Mouse (Mus musculus) hindbrain, embryonic 14.5 days (tissue): Measurements from ENCODE around the gene Ppp4r1. TPM values are rescaled to one million over a fixed set of nuclear protein-coding genes. Genes with fewer than 3 reads are reported as not detected.

Experiments
- ATAC-seq: fragments of 200-750 bp; cut with Nextera tagmentation; 2 replicates; pipeline ENCODE4 v1.8.0; 2017; ENCODE audit warnings: moderate number of reproducible peaks, mild to moderate bottlenecking, moderate TSS enrichment, moderate library complexity; ENCODE audit not compliant: low FRiP score
- DNase-seq: peaks from one replicate; pipeline ENCODE4 v3.0.0-alpha.2; 2015; ENCODE audit warnings: low spot score
- H3K27ac ChIP-seq: fragments of 300-500 bp; sonication (generic); 2 replicates; pipeline ENCODE4 v1.5.1; 2014; ENCODE audit warnings: mild to moderate bottlenecking, moderate library complexity
- H3K27me3 ChIP-seq: fragments of 300-500 bp; sonication (generic); 2 replicates; pipeline ENCODE4 v1.6.1; 2014; ENCODE audit warnings: mild to moderate bottlenecking, low read length, mixed read lengths; ENCODE audit not compliant: control insufficient read depth, insufficient read depth
- H3K36me3 ChIP-seq: fragments of 300-500 bp; sonication (generic); replicated peaks from 2 replicates; pipeline ENCODE4 v1.6.1; 2014; ENCODE audit not compliant: control insufficient read depth, insufficient read depth
- H3K4me1 ChIP-seq: fragments of 300-500 bp; sonication (generic); replicated peaks from 2 replicates; pipeline ENCODE4 v1.6.1; 2014; ENCODE audit warnings: antibody characterized with exemption, low read length, mixed read lengths; ENCODE audit not compliant: control insufficient read depth, insufficient read depth
- H3K4me2 ChIP-seq: fragments of 300-500 bp; sonication (generic); replicated peaks from 2 replicates; pipeline ENCODE4 v1.6.1; 2014; ENCODE audit warnings: mild to moderate bottlenecking, moderate library complexity
- H3K4me3 ChIP-seq: fragments of 300-500 bp; sonication (generic); replicated peaks from 2 replicates; pipeline ENCODE4 v1.5.1; 2014; ENCODE audit warnings: mild to moderate bottlenecking, low read length
- H3K9ac ChIP-seq: fragments of 300-500 bp; sonication (generic); 2 replicates; pipeline ENCODE4 v1.6.1; 2014
- H3K9me3 ChIP-seq: fragments of 300-500 bp; sonication (generic); 2 replicates; pipeline ENCODE4 v1.6.1; 2016; ENCODE audit warnings: low read length; ENCODE audit not compliant: control insufficient read depth
- WGBS: fragments of 180-500 bp; shearing (Covaris S2); extraction: QIAGEN DNeasy Blood & Tissue Kit; methylation state at CpG from one replicate; pipeline ENCODE4 v1.1.7; 2014; 5-methylcytosine and 5-hydroxymethylcytosine counted together
- polyA plus RNA-seq: library from polyadenylated mRNA; unstranded; fragments of >200 nt; fragmentation: Nextera tagmentation; extraction: Ambion mirVana; gene quantifications from 2 replicates; pipeline ENCODE4 v1.2.1, GENCODE M21; 2014

Gene Ppp4r1
- polyA plus RNA-seq, 1 experiment from 2014 or later: 42.6 TPM

DNA sequence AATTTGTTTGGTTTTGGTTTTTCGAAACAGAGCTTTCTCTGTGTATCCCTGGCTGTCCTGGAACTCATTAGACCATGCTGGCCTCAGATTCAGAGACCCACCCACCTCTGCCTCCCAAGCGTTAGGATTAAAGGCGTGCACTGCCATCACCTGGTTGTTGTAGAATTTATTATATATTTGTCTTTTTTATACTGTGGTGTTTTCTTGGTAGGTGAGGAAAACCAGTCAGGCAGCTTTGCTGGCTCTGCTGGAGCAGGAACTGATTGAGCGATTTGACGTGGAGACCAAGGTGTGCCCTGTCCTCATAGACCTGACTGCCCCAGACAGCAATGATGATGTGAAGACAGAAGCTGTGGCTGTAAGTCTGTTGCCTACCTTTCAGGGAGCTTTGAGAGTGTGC lies 28.7 kb downstream of the Ppp4r1 start:
- Histone ChIP-seq H3K27me3 (no peaks in the 10 kb centered on the region), H3K9me3 (no peaks in the 10 kb centered on the region), H3K9ac (no peak overlapping the region), H3K4me3 (no peak overlapping the region), H3K36me3 (peaks cover 58% of the 10 kb centered on the region), H3K4me2 (no peak overlapping the region), H3K27ac (no peak overlapping the region), H3K4me1 (no peaks in the 10 kb centered on the region)
- ATAC-seq: no peak
- 95% methylated on average over 5 of the region's 5 CpGs for WGBS
- DNase-seq: no peak

DNA sequence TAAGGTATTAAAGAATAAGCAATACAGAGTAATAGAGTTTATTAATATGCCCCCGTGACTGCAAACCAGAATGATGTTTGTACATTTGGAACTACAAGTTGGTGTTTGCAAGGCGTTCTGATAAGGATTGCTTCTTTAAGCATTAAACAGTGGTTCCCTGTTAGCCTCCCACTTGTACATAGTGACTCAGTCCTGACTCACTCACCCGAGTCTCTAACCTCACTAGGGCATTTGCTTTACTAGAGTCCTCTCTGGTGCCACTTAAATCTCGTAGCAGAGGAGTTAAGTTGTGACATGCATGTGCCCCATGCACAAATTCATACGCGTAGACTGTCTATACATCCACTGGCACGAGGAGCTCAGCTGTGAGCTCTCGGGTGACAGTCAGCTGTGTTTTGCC lies 31.4 kb downstream of the Ppp4r1 start:
- Histone ChIP-seq H3K4me1 (no peaks in the 10 kb centered on the region), H3K9me3 (no peaks in the 10 kb centered on the region), H3K27me3 (no peaks in the 10 kb centered on the region), H3K27ac (no peak overlapping the region), H3K4me2 (no peak overlapping the region), H3K4me3 (no peak overlapping the region), H3K9ac (no peak overlapping the region), H3K36me3 (peaks cover 82% of the 10 kb centered on the region)
- 96% methylated on average over 8 of the region's 8 CpGs for WGBS
- DNase-seq: no peak
- no peak for ATAC-seq

DNA sequence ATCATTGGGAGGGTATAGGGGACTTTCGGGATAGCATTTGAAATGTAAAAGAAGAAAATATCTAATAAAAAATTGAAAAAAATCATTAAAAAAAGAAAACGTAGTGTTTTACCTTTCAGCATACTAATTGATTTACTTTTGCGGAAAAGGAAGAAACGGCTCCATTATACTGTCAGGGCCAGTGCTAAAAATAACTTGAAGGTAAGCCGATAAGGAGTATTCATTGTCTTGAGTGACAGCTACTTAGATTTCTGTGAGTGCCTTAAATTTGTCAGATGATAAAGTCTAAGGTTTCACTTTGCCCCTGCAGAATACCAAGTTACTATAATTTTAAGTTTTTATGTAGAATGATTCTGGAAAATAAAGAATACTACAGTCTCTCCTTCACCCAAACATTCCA lies 37.8 kb downstream of the Ppp4r1 start:
- 88% methylated on average over 5 of the region's 5 CpGs for WGBS
- Histone ChIP-seq H3K36me3 (peaks cover 74% of the 10 kb centered on the region), H3K27me3 (no peaks in the 10 kb centered on the region), H3K9ac (no peak overlapping the region), H3K9me3 (no peaks in the 10 kb centered on the region), H3K27ac (no peak overlapping the region), H3K4me1 (no peaks in the 10 kb centered on the region), H3K4me2 (no peak overlapping the region), H3K4me3 (no peak overlapping the region)
- ATAC-seq (no peak), DNase-seq (no peak)

DNA sequence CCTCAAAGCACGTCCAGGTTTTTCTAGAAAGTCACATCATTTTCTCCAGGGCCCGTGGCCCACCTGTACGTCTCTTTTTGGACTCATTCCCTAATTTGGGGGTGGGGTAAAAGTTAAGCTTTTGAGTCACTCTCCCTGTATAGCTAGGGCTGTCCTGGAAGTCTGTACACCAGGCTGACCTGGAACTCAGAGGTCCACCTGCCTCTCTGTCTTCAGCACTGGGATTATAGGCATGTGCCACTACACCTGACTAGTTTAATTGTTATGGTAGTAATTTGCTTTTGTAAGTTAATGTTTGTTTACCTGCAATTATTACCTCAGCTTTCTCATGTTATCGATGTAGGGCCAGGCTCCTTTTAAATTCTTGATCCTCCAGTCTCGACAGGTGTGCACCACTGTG lies 40.0 kb downstream of the Ppp4r1 start:
- DNase-seq (no peak), ATAC-seq (no peak)
- Histone ChIP-seq H3K4me2 (no peak overlapping the region), H3K36me3 (peaks cover 65% of the 10 kb centered on the region), H3K4me3 (no peak overlapping the region), H3K9ac (no peak overlapping the region), H3K27ac (no peak overlapping the region), H3K4me1 (no peaks in the 10 kb centered on the region; the same call in 1 of the 2 replicates), H3K27me3 (no peaks in the 10 kb centered on the region), H3K9me3 (no peaks in the 10 kb centered on the region)
- 96% methylated on average over 5 of the region's 5 CpGs for WGBS

GRCm38 (mm10) chr17:65824246-65824645 lies 41.9 kb downstream of the Ppp4r1 start:
- DNase-seq: no peak
- Histone ChIP-seq H3K9me3 (no peaks in the 10 kb centered on the region), H3K9ac (no peak overlapping the region), H3K27ac (no peak overlapping the region), H3K4me2 (no peak overlapping the region), H3K4me1 (no peaks in the 10 kb centered on the region; the same call in 1 of the 2 replicates), H3K4me3 (no peak overlapping the region), H3K36me3 (peaks cover 64% of the 10 kb centered on the region), H3K27me3 (no peaks in the 10 kb centered on the region)
- no peak for ATAC-seq
- WGBS: 97% methylated on average over 10 of the region's 10 CpGs

- H3K9ac ChIP-seq: no peak overlapping the region
- no peak overlapping the region for H3K27ac ChIP-seq
- H3K4me2 ChIP-seq: no peak overlapping the region
- DNase-seq (no peak), ATAC-seq (no peak)
- 60% methylated on average over 9 of the region's 9 CpGs for WGBS
- H3K4me3 ChIP-seq: no peak overlapping the region
- H3K9me3 ChIP-seq: no peaks in the 10 kb centered on the region
- no peaks in the 10 kb centered on the region; the same call in 1 of the 2 replicates for H3K4me1 ChIP-seq
- H3K27me3 ChIP-seq: no peaks in the 10 kb centered on the region
- H3K36me3 ChIP-seq: peaks cover 72% of the 10 kb centered on the region
Observed at GRCm38 (mm10) chr17:65826257-65826656, 43.9 kb downstream of the Ppp4r1 start.

DNA sequence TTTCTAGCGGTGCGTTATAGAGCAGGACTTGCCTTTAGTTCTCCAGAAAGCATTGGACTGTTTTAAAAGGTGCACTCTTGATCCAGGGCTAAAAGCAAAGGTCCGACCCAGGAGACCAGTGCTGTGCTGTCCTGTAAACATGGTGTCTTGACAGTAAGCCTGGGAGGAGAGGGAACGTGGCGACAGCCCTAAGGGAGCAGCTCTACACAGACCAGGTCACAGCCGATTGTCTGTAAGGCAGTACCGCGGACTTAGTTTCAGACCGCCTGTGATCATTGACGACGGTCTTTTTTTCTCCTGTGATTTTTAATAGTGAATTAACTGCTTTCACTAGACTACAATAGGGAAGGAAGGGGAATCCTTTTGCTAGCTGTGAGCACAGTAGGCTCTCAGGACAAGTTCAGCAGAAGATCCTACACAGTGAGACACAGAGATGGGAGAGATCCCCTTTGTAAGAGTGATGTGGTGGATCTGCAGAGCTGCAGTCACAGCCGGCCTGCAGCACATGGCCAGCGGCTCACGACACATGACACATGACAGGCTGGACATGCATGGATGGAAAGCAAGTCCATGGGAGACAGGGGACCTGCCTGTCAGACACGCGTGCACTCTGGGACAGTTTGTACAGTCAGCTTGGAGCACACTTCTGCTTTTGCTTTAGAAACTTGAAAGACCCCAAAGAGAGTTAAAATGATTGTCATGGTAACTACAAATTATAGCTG lies 44.9 kb downstream of the Ppp4r1 start:
- ATAC-seq (peak; percentile 38; the same call in 1 of the 2 replicates), DNase-seq (no peak)
- Histone ChIP-seq H3K9me3 (no peaks in the 10 kb centered on the region), H3K4me1 (no peaks in the 10 kb centered on the region; the same call in 1 of the 2 replicates), H3K36me3 (peaks cover 72% of the 10 kb centered on the region), H3K27ac (no peak overlapping the region), H3K9ac (no peak overlapping the region), H3K4me3 (no peak overlapping the region), H3K4me2 (no peak overlapping the region), H3K27me3 (no peaks in the 10 kb centered on the region)
- WGBS: 56% methylated on average over 16 of the region's 16 CpGs

DNA sequence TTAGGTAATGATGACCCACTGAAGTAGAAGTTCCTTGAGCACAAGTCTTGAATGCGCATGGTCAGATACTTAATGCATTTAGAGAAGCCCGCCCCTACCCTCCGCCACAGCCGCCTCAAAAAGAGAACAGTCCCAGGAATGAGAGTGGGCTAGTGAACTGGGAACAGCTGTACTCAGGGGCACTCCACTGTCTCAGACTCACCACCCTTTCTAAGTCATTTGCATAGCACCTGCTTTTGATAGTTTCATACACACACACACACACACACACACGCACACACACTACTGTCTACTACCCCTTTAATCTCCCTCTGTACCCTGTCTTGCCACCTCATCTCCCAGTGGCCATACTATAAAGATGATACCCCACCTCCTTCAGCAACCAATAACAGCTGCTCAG lies 45.5 kb downstream of the Ppp4r1 start:
- H3K27ac ChIP-seq: no peak overlapping the region
- no peaks in the 10 kb centered on the region; the same call in 1 of the 2 replicates for H3K4me1 ChIP-seq
- no peaks in the 10 kb centered on the region for H3K9me3 ChIP-seq
- 87% methylated on average over 5 of the region's 5 CpGs for WGBS
- H3K4me2 ChIP-seq: no peak overlapping the region
- peaks cover 78% of the 10 kb centered on the region for H3K36me3 ChIP-seq
- no peak overlapping the region for H3K9ac ChIP-seq
- H3K4me3 ChIP-seq: no peak overlapping the region
- H3K27me3 ChIP-seq: no peaks in the 10 kb centered on the region
- no peak for DNase-seq
- ATAC-seq: no peak

GRCm38 (mm10) chr17:65828951-65829350 lies 46.6 kb downstream of the Ppp4r1 start:
- ATAC-seq: no peak
- no peaks in the 10 kb centered on the region; the same call in 1 of the 2 replicates for H3K4me1 ChIP-seq
- H3K4me3 ChIP-seq: no peak overlapping the region
- peaks cover 86% of the 10 kb centered on the region for H3K36me3 ChIP-seq
- no peaks in the 10 kb centered on the region for H3K27me3 ChIP-seq
- whole genome bisulfite sequencing: 90% methylated on average over 11 of the region's 11 CpGs
- no peak for DNase-seq
- H3K9ac ChIP-seq: no peak overlapping the region
- H3K27ac ChIP-seq: peak overlapping the region; percentile 26; the same call in 1 of the 2 replicates
- H3K4me2 ChIP-seq: no peak overlapping the region
- H3K9me3 ChIP-seq: no peaks in the 10 kb centered on the region
